Mouse (Mus musculus): Measurements from ENCODE around the gene Pde1a. TPM values are rescaled to one million over a fixed set of nuclear protein-coding genes. Genes with fewer than 3 reads are reported as not detected.

Pde1a gene
- polyA plus RNA-seq, 1 experiment = 0.67 TPM

- H3K36me3 ChIP-seq (ENCODE audit: control insufficient read depth, insufficient read depth) = no peaks in the 10 kb centered on the region
- H3K4me3 ChIP-seq = no peak overlapping the region
- H3K4me2 ChIP-seq (ENCODE audit: low read depth) = no peak overlapping the region
- H3K79me2 ChIP-seq (ENCODE audit: control insufficient read depth, insufficient read depth) = no peaks in the 10 kb centered on the region
- H3ac ChIP-seq (ENCODE audit: control insufficient read depth, insufficient read length) = no peak overlapping the region
- TF ChIP-seq USF1 (IDR thresholded peaks at IDR 0.05; ENCODE audit: low read depth) (no peak), SRF (IDR thresholded peaks at IDR 0.05; ENCODE audit: control insufficient read depth, insufficient read length, low read depth) (no peak), CEBPB (IDR thresholded peaks at IDR 0.05; ENCODE audit: insufficient read depth, poor library complexity, severe bottlenecking) (no peak), POLR2AphosphoS2 (IDR thresholded peaks at IDR 0.05; ENCODE audit: insufficient read length, low read depth) (no peak), REST (IDR thresholded peaks at IDR 0.05; ENCODE audit: insufficient read depth, insufficient read length) (no peak), MAX (IDR thresholded peaks at IDR 0.05; ENCODE audit: low read depth) (no peak), E2F4 (IDR thresholded peaks at IDR 0.05; ENCODE audit: insufficient read depth) (no peak), MYOG (IDR thresholded peaks at IDR 0.05; ENCODE audit: control insufficient read depth in 1 of 3, insufficient read depth in 1 of 3, insufficient read length in 2 of 3, low read depth in 2 of 3) (no peak)
- H3K27me3 ChIP-seq (ENCODE audit: control insufficient read depth, insufficient read depth, insufficient read length) = no peaks in the 10 kb centered on the region
These were observed 75.2 kb downstream of the Pde1a start for GRCm38 (mm10) chr2:80054042-80054441.

DNA sequence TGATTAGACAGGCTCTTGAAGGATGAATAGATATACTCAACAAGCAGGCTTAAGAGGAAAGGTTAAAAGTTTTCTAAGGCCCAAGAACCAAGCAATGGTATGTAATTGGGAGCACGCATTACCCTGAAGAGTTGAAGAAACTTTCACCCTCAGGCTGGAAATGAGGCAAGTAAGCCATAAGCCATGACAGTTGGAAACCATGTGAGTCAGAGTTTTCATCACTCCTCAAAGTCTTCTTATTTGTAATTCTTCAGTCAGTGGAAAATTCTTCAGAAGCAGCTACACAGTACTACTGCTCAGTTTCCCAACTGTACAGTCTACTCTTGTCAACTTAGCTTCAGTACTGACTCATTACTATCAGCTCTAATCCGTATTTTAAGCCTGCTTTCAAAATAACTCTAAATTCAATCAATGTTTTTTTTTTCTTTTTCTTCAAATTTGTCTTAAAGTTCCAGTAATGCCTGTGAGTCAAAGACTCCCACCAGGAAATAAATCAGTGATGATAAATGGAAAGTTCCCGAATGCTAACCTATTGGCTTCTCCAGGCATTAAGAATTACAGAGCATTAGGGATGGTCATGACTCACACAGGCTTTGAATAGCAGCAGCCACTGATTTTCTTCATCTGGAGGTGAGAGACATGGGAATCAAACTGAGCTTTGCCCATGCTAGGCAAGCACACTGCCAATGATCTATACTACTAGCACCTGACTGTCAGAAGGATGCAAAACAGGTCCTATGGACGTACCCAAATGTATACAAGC is 82.3 kb downstream of the Pde1a start:
- H3K4me3 ChIP-seq = no peak overlapping the region
- H3K36me3 ChIP-seq (ENCODE audit: control insufficient read depth, insufficient read depth) = no peaks in the 10 kb centered on the region
- H3K4me2 ChIP-seq (ENCODE audit: low read depth) = no peak overlapping the region
- TF ChIP-seq E2F4 (IDR thresholded peaks at IDR 0.05; ENCODE audit: insufficient read depth) (no peak), POLR2A (IDR thresholded peaks at IDR 0.05; ENCODE audit: insufficient read length, low read depth) (no peak), POLR2AphosphoS2 (IDR thresholded peaks at IDR 0.05; ENCODE audit: insufficient read length, low read depth) (no peak), SRF (IDR thresholded peaks at IDR 0.05; ENCODE audit: control insufficient read depth, insufficient read length, low read depth) (no peak), USF1 (IDR thresholded peaks at IDR 0.05; ENCODE audit: low read depth) (no peak), MYOG (IDR thresholded peaks at IDR 0.05; ENCODE audit: control insufficient read depth in 1 of 3, insufficient read depth in 1 of 3, insufficient read length in 2 of 3, low read depth in 2 of 3) (no peak), TCF12 (IDR thresholded peaks at IDR 0.05; ENCODE audit: insufficient read depth, poor library complexity, severe bottlenecking) (no peak), CEBPB (IDR thresholded peaks at IDR 0.05; ENCODE audit: insufficient read depth, poor library complexity, severe bottlenecking) (no peak), TCF3 (IDR thresholded peaks at IDR 0.05; ENCODE audit: insufficient read length, low read depth) (no peak), REST (IDR thresholded peaks at IDR 0.05; ENCODE audit: insufficient read depth, insufficient read length) (no peak)
- H3ac ChIP-seq (ENCODE audit: control insufficient read depth, insufficient read length) = no peak overlapping the region
- no peaks in the 10 kb centered on the region for H3K27me3 ChIP-seq (ENCODE audit: control insufficient read depth, insufficient read depth, insufficient read length)
- no peaks in the 10 kb centered on the region for H3K79me2 ChIP-seq (ENCODE audit: control insufficient read depth, insufficient read depth)

DNA sequence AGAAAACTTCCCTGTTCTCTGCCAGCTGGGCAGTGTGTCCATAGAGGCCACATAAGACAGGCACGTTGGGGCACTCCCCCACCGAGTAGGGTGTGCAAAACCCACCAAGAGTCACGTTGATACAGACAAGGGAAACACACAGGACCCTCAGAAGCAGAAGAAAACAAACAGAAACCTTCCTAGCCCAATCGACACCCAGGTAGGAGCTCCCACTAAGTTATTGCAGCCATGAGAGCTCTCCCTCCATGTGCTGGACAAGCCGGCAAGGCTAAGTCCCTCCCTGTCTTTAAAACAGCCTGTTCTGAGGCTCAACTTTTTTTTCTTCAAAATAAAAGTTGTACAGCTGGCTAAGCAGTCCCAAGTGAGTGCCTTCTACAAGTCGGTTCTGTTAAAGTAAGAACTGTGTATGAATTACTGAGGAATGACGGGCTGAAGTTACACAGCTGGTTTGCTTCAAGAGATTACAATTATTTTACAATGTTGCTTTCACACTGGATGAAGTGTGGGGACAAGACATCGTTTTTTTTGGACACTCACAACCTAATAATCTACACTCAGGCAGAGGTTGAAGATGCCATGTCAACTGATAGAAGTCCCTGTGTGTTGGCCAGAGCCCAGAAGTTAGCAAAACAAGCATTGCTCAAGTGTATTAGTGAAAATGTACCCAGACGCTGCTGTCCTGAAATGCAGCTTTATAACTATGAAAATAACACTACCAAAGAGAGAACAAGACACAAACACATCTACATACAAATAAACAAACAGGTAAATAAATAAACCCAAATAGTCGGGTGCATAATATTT is 90.4 kb downstream of the Pde1a start:
- no peak for TF ChIP-seq CEBPB (IDR thresholded peaks at IDR 0.05; ENCODE audit: insufficient read depth, poor library complexity, severe bottlenecking)
- no peak for TF ChIP-seq MYOD1 (IDR thresholded peaks at IDR 0.05; ENCODE audit: control insufficient read depth in 1 of 3, insufficient read length in 2 of 3, low read depth in 2 of 3)
- no peak for TF ChIP-seq POLR2AphosphoS2 (IDR thresholded peaks at IDR 0.05; ENCODE audit: insufficient read length, low read depth)
- TF ChIP-seq E2F4 (IDR thresholded peaks at IDR 0.05; ENCODE audit: insufficient read depth) = no peak
- TF ChIP-seq MAX (IDR thresholded peaks at IDR 0.05; ENCODE audit: low read depth) = no peak
- no peak for TF ChIP-seq USF1 (IDR thresholded peaks at IDR 0.05; ENCODE audit: low read depth)
- TF ChIP-seq SRF (IDR thresholded peaks at IDR 0.05; ENCODE audit: control insufficient read depth, insufficient read length, low read depth) = no peak
- TF ChIP-seq REST (IDR thresholded peaks at IDR 0.05; ENCODE audit: insufficient read depth, insufficient read length) = no peak
- TF ChIP-seq MYOG (IDR thresholded peaks at IDR 0.05; ENCODE audit: control insufficient read depth in 1 of 3, insufficient read depth in 1 of 3, insufficient read length in 2 of 3, low read depth in 2 of 3) = no peak
- Histone ChIP-seq H3K4me3 (no peak overlapping the region), H3K4me2 (ENCODE audit: low read depth) (peak overlapping the region; percentile 32), H3ac (ENCODE audit: control insufficient read depth, insufficient read length) (no peak overlapping the region), H3K36me3 (ENCODE audit: control insufficient read depth, insufficient read depth) (no peaks in the 10 kb centered on the region), H3K79me2 (ENCODE audit: control insufficient read depth, insufficient read depth) (no peaks in the 10 kb centered on the region), H3K27me3 (ENCODE audit: control insufficient read depth, insufficient read depth, insufficient read length) (no peaks in the 10 kb centered on the region)

GRCm38 (mm10) chr2:80037971-80038370 is 91.3 kb downstream of the Pde1a start:
- no peaks in the 10 kb centered on the region for H3K36me3 ChIP-seq (ENCODE audit: control insufficient read depth, insufficient read depth)
- no peaks in the 10 kb centered on the region for H3K79me2 ChIP-seq (ENCODE audit: control insufficient read depth, insufficient read depth)
- no peak for TF ChIP-seq USF1 (IDR thresholded peaks at IDR 0.05; ENCODE audit: low read depth)

GRCm38 (mm10) chr2:80029051-80029450 is 100.2 kb downstream of the Pde1a start:
- Histone ChIP-seq H3K27me3 (ENCODE audit: control insufficient read depth, insufficient read depth, insufficient read length) (no peaks in the 10 kb centered on the region), H3ac (ENCODE audit: control insufficient read depth, insufficient read length) (no peak overlapping the region), H3K36me3 (ENCODE audit: control insufficient read depth, insufficient read depth) (no peaks in the 10 kb centered on the region), H3K4me2 (ENCODE audit: low read depth) (no peak overlapping the region), H3K79me2 (ENCODE audit: control insufficient read depth, insufficient read depth) (no peaks in the 10 kb centered on the region), H3K4me3 (no peak overlapping the region)
- no peak for TF ChIP-seq MYOG (IDR thresholded peaks at IDR 0.05; ENCODE audit: control insufficient read depth in 1 of 3, insufficient read depth in 1 of 3, insufficient read length in 2 of 3, low read depth in 2 of 3)
- no peak for TF ChIP-seq POLR2AphosphoS2 (IDR thresholded peaks at IDR 0.05; ENCODE audit: insufficient read length, low read depth)
- TF ChIP-seq REST (IDR thresholded peaks at IDR 0.05; ENCODE audit: insufficient read depth, insufficient read length) = no peak
- TF ChIP-seq MAX (IDR thresholded peaks at IDR 0.05; ENCODE audit: low read depth) = no peak

More at GRCm38 (mm10) chr2:80037971-80038370, 91.3 kb downstream of the Pde1a start:
- Histone ChIP-seq H3K4me3 (no peak overlapping the region), H3K4me2 (ENCODE audit: low read depth) (no peak overlapping the region), H3K27me3 (ENCODE audit: control insufficient read depth, insufficient read depth, insufficient read length) (no peaks in the 10 kb centered on the region), H3ac (ENCODE audit: control insufficient read depth, insufficient read length) (no peak overlapping the region)
